9 mouse cellular contexts compared by ENCODE assay signal in the genomic region with DNA sequence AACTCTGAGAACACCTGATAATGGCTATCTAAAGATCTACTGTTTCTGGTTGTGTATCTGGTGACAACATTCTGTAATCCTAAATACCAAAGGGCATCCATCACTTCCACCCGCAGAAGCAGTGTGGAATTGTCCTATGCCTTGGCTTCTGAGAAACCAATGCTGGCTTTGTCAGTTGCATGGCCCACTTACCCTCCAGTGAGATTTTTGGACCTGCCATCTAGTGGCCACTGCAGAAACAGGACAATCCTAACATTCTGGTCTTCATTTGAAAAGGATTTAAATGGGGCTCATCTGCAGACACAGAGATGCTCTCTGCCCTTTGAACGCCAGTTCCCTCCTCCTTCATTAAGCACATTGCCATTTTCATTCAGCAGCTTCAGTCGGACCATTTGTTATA.
DNase-seq lines count a peak whose midpoint lies in the region; ATAC-seq lines count a peak whose summit lies in the region.
"Had no signal": no experiment of that assay in that cellular context is flagged by ENCODE, and none has a peak within 500 bp of the region (broad histone marks: within the 10 kb centered on the region; RNA-seq: fewer than 3 reads in every experiment).

No protein-coding gene starts in this region.

- no peak overlapping the region for H3K9ac ChIP-seq in heart, embryonic 11.5 days (ENCODE audit: low read depth, low read length)
- H3K9ac ChIP-seq: liver, embryonic 15.5 days had no signal

- H3K4me1 ChIP-seq in heart, embryonic 11.5 days (ENCODE audit: control insufficient read depth, insufficient read depth, low read length) = peaks cover 6% of the 10 kb centered on the region; the same call in 1 of the 2 replicates
- H3K4me1 ChIP-seq: liver, embryonic 15.5 days had no signal

- no peak overlapping the region for H3K4me3 ChIP-seq in heart, embryonic 11.5 days (ENCODE audit: low read depth, low read length)
- H3K4me3 ChIP-seq: liver, embryonic 15.5 days had no signal

- WGBS in heart, embryonic 11.5 days (ENCODE audit: insufficient replicate concordance) = 50% methylated on average over 3 of the region's 3 CpGs

- peak; percentile 85 for DNase-seq in heart, adult 11 months
- peak; percentile 9 for DNase-seq in right cerebral cortex, postnatal 14 days
- no peak for DNase-seq in right cerebral cortex, postnatal 25 days
- DNase-seq in lung, postnatal 10 days = peak; percentile 56
- DNase-seq in testis, postnatal 14 days (ENCODE audit: low spot score) = no peak
- no peak for DNase-seq in testis, postnatal 10 days (ENCODE audit: low spot score)

- H3K27ac ChIP-seq in heart, embryonic 11.5 days (ENCODE audit: low read depth, low read length) = no peak overlapping the region
- H3K27ac ChIP-seq: liver, embryonic 15.5 days had no signal

- H3K9me3 ChIP-seq in heart, embryonic 11.5 days (replicated peaks; ENCODE audit: control insufficient read depth, low read length) = no peaks in the 10 kb centered on the region
- H3K9me3 ChIP-seq: liver, embryonic 15.5 days had no signal

- no peaks in the 10 kb centered on the region for H3K36me3 ChIP-seq in heart, embryonic 11.5 days (ENCODE audit: control insufficient read depth, insufficient read depth, low read length)
- H3K36me3 ChIP-seq: liver, embryonic 15.5 days had no signal

- H3K4me2 ChIP-seq in heart, embryonic 11.5 days = no peak overlapping the region
- H3K4me2 ChIP-seq: liver, embryonic 15.5 days had no signal

- no peak for ATAC-seq in heart, embryonic 11.5 days (replicated peaks; ENCODE audit: insufficient number of reproducible peaks, low FRiP score, low TSS enrichment)
- peak; percentile 47; the same call in 1 of the 2 replicates for ATAC-seq in common myeloid progenitor, adult 5-6 weeks (replicated peaks; ENCODE audit: low read depth, poor library complexity, severe bottlenecking)

- no peaks in the 10 kb centered on the region for H3K27me3 ChIP-seq in heart, embryonic 11.5 days (ENCODE audit: control insufficient read depth, insufficient read depth, low read length)
- H3K27me3 ChIP-seq: liver, embryonic 15.5 days had no signal

Comparison
In these comparisons a context has a peak if more than half of its experiments do, and no peak if none do; other contexts are left out.
1. DNase-seq: peak in heart, adult 11 months (single experiment), right cerebral cortex, postnatal 14 days (single experiment) and lung, postnatal 10 days (single experiment); none in right cerebral cortex, postnatal 25 days (single experiment), testis, postnatal 14 days (single experiment) and testis, postnatal 10 days (single experiment).